Mouse (Mus musculus) megakaryocyte-erythroid progenitor cell, adult 5-6 weeks (primary cell): ENCODE data around the gene Fgd5. TPM values are rescaled to one million over a fixed set of nuclear protein-coding genes. Genes with fewer than 3 reads are reported as not detected.
"Not testable (repeated sequence)": the region's sequence is repeated elsewhere in the genome, so short reads cannot be mapped to it uniquely, and the experiment has no call there.

ENCODE experiments used
- ATAC-seq: replicated peaks from 2 replicates; pipeline ENCODE4 v1.8.0; 2016; ENCODE audit warnings: mild to moderate bottlenecking, inconsistent platforms; ENCODE audit not compliant: severe bottlenecking, poor library complexity, low FRiP score, low TSS enrichment
- total RNA-seq, 2 experiments: library from RNA; stranded (forward) in 1 of 2; stranded (reverse) in 1 of 2; fragments of 200-1000, 215-1000 nt in 1 of 2; fragments of >200 nt in 1 of 2; fragmentation: Nextera tagmentation in 1 of 2; gene quantifications; 2 replicates each; pipeline ENCODE4 v1.2.3; 2014 to 2017

The Fgd5 gene
- not detected in 2 replicates for total RNA-seq (2014; fragmentation: Nextera tagmentation)
- 0.34 TPM in 1 of 2 replicates, not detected in the other for total RNA-seq (2017)

- ATAC-seq: no peak
Measured at GRCm38 (mm10) chr6:91978371-91979300, at the start of gene Fgd5. Gene Fgd5, plus strand, starts transcription at chr6:91978878.

DNA sequence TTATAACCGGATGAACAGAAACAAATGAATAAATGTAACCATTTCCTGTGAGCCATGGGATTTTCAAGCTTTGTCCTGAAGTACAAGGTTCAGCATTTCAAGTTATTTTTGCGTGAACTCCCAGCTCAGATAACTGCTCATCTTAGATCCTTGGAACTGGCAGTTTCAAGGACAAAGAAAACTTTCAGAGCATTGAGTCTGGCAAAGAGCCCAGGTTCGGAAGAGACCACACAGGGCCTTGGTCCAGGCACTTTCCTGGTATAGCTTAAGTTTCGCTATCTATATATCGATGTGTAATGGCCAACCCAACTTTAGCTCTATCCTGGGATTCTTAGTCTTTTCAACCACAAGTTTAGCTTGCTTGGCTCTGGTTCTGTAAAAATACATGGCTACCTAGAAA is 47.4 kb upstream of the Fgd5 start:
- ATAC-seq: no peak

- no peak for ATAC-seq
Measured at GRCm38 (mm10) chr6:91938491-91938890, 40.2 kb upstream of the Fgd5 start.

DNA sequence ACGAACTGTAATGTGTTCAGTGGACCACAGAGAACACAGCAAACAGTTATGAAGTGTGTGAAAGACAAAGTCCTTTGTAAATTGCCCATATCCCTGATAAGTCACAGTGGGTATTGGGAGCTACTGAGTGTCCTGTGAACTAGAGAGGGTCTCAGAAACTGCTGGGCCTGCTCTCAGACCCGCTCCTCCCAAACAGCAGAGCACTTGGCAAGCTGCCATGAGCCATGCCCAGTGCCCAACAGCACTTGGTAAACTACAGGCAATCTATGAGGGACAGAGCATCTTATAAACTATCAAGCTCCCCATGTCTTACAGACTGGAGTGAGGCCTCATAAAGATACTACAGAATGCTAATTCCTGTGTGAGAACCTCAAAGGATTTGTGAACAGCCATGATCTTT is 30.3 kb upstream of the Fgd5 start:
- ATAC-seq: no peak

DNA sequence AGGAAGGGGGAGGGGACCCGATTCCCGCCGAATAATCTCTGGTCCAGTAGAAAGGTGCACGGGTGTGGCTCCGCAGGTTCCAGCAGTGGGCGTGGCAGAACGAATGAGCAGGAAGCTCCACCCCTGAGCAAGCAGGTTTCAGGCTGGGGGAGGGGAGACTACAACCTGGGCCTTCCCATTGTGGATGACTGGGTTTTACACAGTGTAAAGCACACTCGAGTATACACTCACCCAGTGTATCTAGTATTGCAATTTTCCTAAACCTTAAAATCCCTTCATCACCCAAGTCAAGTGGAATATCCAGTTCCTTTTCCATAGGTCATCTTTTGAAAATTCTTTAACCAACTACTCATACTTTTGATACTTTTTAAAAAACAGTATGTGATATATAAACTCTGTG is 20.7 kb upstream of the Fgd5 start:
- ATAC-seq: not testable (repeated sequence)

GRCm38 (mm10) chr6:91960028-91960811 is 18.5 kb upstream of the Fgd5 start:
- no peak for ATAC-seq

GRCm38 (mm10) chr6:91963429-91963828 is 15.2 kb upstream of the Fgd5 start:
- no peak for ATAC-seq

GRCm38 (mm10) chr6:91965060-91965459 is 13.6 kb upstream of the Fgd5 start:
- no peak for ATAC-seq

GRCm38 (mm10) chr6:91966006-91966405 is 12.7 kb upstream of the Fgd5 start:
- ATAC-seq: no peak

GRCm38 (mm10) chr6:91972201-91972646 is 6.5 kb upstream of the Fgd5 start:
- ATAC-seq: 0 out of 2 replicates have a peak, but pooled peaks have one; percentile 18

DNA sequence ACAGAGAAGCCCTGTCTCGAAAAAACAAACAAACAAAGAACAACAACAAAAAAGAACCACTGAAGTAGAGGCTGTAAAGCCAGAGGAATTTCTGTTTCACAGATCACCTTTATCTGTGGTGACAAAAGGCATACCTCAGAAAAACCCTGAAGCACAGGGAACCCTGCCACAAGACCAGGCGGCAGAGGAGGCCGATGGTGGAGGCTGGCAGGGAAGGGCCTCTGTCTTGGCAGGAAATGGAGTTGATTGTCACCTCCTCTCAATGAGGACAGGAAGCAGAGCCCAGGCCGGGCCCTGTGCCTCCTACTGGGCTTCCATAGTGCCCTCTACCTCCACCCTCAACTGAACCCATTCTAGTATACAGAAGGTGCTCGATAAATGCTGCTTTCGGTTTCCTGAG is 4.7 kb upstream of the Fgd5 start:
- no peak for ATAC-seq

- ATAC-seq: no peak
Measured at GRCm38 (mm10) chr6:91979301-91979996, 771 bp downstream of the Fgd5 start.

- ATAC-seq: no peak
Measured at GRCm38 (mm10) chr6:91980011-91980410, 1.3 kb downstream of the Fgd5 start.

GRCm38 (mm10) chr6:91990101-91990500 is 11.4 kb downstream of the Fgd5 start:
- ATAC-seq: no peak

GRCm38 (mm10) chr6:91992823-91993222 is 14.1 kb downstream of the Fgd5 start:
- peak; percentile 71 for ATAC-seq

DNA sequence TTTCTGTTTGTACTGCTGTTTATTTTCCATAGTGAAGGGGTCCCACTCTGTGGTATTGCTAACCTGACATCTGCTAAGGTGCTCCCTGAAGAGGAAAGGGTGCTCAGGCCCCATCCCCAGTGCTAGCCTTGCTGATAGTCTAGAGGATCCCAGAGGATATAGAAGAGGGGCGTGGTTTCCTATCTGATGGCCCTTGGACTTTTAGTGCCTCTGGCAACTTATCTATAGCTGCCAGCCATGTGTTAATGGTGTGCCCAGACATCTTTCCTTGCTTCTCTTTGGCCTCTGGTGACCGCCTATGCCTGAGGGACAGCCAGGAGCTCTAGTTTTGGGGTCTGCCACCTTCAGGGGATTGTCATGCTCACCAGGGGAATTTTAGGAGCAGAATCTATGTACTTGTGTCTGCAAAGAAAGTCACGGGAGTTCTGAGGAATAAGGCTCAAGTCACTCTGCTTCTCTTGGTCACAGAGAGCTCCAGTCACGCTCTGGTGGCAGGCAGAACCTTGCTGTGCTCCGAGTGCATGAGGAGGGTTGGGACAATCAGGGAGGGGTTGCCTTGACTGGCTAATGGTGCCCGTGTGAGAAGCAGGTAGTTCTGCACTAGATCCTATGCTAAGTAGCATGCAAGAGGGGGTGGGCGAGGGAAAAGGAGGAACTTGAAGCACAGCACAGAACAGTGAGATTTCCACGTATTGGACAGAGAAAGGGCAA is 15.3 kb downstream of the Fgd5 start:
- peak; percentile 38 for ATAC-seq

DNA sequence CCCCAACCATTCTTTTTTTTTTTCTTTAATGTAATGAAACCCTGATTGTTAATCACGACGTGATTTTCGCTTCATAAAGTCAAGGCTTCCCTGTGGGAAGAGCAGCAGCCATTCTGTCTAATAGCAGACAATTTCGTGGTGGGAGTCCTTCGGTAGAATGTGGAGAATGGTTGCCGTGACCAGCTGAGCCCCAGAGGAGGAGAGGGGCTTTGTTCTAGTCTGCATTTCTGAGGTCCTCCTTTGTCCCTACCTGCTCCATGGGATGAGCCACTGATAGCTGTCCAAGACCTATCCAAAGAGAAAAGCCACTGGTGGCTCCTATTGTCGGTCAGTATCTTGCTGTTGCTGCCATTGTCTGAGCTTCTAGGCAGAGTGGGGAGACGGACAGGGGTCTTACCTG is 17.4 kb downstream of the Fgd5 start:
- ATAC-seq: no peak

GRCm38 (mm10) chr6:92002558-92003285 is 24.0 kb downstream of the Fgd5 start:
- ATAC-seq: no peak
